Mouse (Mus musculus): Measurements from ENCODE around the gene Colec11.

DNA sequence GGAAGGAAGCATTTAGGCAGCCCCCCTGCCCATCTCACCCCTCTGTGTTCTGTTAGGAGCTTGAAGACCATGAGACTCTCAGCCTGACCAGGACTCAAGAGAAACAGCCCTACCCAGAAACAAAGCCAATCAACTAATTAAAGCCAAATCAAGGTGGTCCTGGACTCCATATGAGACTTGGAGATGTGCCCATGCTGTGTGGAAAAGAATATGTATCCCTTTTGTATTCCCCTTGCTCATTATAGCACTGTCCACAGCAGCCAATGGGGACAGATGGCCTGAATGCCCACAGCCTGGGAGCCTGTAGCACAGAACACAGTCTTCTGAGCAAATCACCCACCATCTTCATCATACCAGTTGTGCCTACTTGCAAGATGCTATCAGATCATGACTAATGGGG lies 26.3 kb downstream of the Colec11 start:
- TF ChIP-seq CTCF (IDR thresholded peaks at IDR 0.05): no peak
- no peak for TF ChIP-seq EP300 (IDR thresholded peaks at IDR 0.05)
